Mouse (Mus musculus): Measurements from ENCODE around the gene Pak1. TPM values are rescaled to one million over a fixed set of nuclear protein-coding genes. Genes with fewer than 3 reads are reported as not detected.

Gene Pak1
- total RNA-seq (2017) = 49.3 and 51.2 TPM in 2 replicates

DNA sequence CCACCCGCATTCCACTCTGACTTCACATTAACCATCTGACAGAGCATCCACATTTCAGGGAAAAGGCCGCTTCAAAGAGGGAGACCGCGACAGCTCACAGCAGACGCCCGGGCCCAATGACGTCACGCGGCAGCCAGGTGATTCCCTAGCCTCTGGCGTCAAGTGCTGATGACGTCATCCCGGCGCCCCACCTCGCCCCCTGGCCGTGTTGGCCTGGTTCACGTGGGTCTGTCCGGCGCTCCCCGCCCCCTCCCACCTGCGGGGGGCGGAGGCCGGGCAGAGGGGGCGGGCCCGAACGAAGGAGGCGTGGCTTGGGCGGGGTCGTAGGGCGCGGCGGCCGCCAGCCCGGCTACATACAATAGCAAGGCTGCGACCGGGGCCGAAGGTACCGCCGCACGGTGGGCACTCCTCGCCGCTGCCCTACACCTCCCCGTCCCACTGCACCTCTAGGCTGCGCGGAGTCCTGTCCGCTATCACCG lies at the start of gene Pak1:
Gene Pak1, plus strand, starts transcription at position 352 of the 479 bp plus-strand sequence.
- ATAC-seq (replicated peaks; ENCODE audit: low read depth, poor library complexity, severe bottlenecking) = peak; percentile 75

DNA sequence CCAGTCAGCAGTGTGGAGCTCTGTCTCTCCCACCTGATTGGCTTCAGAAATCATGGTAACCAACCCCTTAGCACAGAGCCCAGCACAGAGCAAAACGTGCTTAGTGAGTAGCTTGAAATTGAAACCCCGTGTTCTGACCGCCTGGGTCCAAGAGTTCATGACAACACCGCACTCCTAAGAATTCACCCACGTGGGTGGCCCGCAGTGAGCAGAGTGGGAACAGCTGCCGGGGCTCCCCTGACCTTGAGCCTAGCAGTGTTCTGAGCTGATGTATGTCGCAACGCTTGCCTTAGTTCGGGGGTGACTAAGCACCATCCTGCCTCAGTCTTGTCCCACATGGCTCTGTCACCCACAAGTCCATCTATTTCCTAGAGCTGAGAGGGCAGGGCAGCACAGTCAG lies 47.4 kb upstream of the Pak1 start:
- ATAC-seq (replicated peaks; ENCODE audit: low read depth, poor library complexity, severe bottlenecking) = peak; percentile 19; the same call in 1 of the 2 replicates

DNA sequence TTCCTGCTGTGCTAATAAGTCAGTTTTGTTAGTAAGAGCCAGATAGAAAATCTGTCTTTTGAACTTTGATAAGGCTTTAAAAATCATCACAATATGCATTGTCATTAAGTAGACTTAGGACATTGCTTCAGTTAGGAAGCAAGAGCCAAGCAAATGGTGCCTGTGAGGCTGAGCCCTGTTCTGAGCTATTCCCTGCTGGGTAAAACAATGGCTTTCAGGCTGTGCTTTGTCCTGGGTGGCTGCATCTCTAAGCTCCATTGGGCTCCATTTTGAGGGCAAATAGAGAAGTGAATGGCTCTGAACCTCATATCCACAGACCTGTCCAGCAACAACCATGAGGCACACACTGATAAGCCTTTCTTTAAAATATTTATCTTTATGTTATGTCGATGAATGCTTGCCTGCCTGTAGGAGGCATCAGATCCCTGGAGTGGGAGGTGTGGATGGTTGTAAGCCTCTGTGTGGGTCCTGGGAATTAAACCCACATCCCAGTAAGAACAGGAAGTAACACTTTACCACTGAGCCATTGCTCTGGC lies 46.5 kb upstream of the Pak1 start:
- ATAC-seq (replicated peaks; ENCODE audit: low read depth, poor library complexity, severe bottlenecking) = peak; percentile 12; the same call in 1 of the 2 replicates

DNA sequence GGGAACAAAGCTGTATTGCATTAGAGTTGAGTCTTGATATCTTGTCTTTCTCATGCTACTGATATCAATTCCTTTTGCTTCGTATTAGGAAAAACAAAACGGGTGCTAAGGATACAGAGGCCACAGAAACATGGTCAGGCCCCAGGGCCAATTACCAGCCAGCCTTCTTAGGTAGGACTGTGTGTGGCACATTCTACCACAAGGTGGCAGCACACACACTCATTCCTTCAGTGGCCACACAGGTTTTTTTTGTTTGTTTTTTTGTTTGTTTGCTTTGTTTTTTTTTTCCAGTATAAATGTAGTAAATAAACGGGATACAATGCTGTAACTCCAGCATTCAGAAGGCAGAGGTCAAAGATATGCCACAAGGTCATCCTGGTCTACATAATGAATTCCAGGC lies 43.0 kb upstream of the Pak1 start:
- no peak for ATAC-seq (replicated peaks; ENCODE audit: low read depth, poor library complexity, severe bottlenecking)

DNA sequence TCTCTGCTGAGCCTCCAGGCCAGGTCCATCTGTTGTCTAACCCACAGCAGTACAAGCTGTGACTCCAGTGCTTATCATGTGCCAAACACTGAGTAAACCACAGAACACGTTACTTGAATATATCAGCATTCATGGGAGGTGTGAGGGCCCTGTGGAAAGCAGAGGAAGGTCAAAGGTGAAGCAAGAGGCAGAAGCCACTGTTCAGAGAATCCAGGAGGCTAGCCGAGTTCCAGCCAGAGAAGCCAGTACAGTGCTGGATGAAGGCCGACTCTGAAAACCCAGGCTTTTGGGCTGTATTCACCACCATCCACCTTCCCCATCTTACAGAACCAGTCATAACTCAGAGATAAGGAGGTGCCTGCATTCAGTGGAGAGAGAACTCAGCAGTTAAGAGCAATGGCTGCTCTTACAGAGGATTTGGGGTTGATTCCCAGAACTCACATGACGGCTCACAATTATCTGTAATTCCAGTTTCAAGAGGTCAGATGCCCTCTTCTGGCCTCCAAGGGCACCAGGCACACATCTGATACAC lies 41.1 kb upstream of the Pak1 start:
- ATAC-seq (replicated peaks; ENCODE audit: low read depth, poor library complexity, severe bottlenecking) = peak; percentile 19; the same call in 1 of the 2 replicates

DNA sequence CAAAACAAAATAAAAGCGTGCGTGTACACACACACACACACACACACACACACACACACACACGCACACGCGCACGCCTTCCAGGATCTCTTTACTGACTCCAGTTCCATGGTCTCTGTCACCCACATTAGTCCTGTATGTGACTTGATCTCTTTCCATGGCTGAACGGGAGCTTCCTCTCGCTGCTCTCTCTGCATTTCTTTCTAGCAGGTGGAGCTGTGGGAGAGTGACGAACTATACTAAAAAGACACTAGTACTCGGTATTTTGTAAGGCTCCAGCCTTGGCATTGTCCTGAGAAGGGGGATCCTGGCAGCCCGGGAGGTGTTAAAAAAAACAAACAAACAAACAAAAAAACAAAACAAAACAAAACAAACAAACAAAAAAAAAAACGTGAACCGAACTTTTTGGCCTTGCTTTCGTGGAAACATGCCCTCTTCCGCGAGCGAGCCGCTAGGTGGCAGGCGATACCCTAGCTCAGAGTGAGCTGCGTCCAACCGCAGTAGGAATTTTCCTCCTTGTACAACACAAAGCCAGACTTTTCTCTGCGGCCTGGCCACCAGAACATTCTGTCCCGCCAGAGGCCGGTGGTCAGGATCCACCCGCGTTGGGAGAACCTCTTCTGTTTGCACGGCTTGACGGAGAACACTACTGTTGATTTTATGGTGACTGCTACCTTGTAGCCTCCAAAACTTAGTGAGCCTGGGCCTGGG lies 40.4 kb upstream of the Pak1 start:
- peak; percentile 61 for ATAC-seq (replicated peaks; ENCODE audit: low read depth, poor library complexity, severe bottlenecking)

DNA sequence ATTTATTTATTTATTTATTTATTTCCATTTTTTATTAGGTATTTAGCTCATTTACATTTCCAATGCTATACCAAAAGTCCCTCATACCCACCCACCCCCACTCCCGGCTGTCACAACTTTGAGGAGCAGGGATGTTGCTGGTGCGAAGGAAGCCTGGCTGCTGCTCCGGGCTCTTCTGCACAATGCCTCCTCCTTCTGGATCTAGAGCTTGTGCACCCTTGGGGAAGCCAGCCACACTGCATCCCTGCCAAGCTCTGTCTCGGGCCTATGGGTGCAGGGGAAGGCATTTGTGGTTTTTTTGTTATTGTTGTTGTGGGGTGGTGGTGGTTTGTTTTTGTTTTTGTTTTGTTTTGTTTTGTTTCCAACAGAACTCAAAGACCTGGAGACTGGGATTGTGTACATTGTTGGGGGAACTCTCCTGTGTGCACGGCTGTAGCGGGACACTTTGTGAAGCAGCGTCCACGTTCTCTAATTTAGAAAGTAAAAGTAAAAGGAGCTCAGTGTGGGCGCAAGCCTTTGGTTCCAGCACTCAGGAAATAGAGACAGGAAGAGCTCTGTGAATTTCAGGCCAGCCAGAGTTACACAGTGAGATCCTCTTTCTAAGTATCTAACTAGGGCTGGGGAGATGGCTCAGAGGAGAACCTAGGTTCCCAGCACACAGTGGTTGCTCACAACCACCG lies 39.7 kb upstream of the Pak1 start:
- ATAC-seq (replicated peaks; ENCODE audit: low read depth, poor library complexity, severe bottlenecking) = peak; percentile 62

DNA sequence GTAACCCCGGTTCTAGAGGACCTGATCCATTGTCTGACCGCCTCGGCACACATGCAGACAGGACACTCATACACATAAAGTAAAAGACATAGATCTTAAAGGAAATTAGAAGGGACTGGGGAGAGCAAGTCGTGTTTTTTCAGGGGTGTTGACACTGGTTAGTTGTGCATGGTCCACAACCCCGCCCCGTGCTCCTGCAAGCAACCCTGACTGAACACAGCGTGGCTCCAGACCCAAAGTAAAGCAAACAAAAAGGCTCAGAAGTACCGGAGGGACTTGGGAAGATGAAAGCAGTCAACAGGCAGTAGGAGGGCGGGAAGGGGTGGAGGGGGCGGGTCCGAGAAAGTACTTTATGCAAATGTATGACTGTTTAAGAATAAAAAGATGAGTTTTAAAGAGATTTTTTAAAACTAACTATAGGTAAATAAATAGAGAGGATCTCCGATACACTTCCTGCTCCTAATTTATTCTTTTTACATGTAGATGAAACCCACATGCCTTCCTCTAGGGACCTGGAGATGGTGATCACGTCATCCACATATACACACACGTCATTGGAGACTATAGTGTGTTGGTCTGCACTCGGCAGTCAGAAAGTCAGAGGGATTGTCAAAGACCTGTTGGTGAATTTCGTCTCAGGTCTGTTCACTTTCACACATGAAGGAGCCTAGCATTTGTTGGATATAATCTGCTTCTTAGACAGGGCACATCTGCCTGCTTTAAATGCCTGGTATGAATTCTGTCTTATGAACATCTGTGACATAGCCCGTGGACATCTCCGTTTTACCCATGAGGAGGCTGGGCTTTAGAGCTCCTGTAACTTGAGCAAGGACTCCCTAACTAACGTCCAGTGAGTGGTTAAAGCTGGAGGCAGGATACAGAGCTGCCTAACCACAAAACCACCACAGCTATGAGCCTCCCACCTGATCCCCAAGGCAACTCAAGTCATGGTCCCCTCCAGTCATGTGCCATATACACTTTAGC lies 38.8 kb upstream of the Pak1 start:
- ATAC-seq (replicated peaks; ENCODE audit: low read depth, poor library complexity, severe bottlenecking) = peak; percentile 33

DNA sequence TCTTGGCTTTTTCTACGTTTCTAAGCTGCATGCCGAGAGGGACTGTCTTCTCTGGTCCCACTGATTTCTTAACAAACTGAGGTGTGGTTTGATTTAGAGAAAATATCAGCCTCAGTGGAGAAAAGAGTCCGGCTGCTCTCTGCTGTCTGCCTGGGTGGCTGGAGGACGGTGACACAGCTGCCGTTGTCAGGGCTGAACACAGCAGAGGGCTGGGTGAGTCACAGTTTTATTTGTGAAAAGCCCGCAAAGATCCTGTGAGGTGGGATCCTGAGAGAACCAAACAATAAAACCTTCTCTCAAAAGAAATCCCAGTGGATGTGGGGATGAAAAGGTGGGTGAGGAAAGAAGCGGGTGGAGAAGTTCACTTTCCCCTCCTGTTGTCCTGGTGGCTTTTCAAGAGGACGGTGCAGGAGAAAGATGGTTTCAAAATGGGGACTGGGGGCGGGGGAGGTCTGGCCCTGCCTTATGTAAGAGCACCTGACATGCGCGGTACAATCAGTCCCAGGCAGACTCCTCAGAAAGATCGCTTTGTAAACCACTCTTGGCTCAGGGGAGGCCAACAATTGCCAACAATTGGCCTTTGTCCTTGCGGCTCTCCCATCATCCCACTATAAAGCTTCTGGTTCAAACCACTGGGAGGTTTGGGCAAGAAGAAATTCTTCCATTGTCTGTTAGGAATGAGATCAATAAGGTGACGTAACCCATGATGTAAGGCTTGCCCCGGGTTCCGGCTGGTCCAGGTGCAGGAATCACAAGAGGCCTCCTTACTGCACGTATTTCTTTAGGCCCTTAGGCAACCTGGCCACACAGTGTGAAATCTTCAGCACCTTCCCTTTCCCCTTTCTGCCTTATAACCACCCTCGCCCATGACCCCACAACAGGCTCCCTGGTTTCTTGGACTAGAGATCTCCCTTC lies 31.1 kb upstream of the Pak1 start:
- ATAC-seq (replicated peaks; ENCODE audit: low read depth, poor library complexity, severe bottlenecking) = no peak

DNA sequence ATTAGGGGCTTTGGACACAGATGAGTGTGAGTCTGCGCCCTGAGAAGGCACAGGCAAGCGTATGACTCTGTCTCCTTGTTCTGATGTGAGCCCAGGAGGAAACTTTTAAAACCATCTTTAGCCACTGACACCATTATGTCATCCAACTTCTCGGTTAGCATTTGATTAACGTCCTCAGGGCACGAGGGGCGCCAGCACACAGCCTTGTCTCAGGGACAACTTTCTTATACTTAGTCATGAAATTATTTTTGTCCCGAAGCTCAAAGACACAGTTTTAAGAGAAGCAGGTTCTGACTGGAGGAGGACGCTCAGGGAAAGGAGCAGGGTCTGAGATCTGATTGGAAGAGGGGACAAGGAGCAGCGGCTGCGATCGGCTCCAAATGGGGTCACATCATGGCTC lies 23.8 kb upstream of the Pak1 start:
- ATAC-seq (replicated peaks; ENCODE audit: low read depth, poor library complexity, severe bottlenecking) = 0 out of 2 replicates have a peak, but pooled peaks have one; percentile 7

DNA sequence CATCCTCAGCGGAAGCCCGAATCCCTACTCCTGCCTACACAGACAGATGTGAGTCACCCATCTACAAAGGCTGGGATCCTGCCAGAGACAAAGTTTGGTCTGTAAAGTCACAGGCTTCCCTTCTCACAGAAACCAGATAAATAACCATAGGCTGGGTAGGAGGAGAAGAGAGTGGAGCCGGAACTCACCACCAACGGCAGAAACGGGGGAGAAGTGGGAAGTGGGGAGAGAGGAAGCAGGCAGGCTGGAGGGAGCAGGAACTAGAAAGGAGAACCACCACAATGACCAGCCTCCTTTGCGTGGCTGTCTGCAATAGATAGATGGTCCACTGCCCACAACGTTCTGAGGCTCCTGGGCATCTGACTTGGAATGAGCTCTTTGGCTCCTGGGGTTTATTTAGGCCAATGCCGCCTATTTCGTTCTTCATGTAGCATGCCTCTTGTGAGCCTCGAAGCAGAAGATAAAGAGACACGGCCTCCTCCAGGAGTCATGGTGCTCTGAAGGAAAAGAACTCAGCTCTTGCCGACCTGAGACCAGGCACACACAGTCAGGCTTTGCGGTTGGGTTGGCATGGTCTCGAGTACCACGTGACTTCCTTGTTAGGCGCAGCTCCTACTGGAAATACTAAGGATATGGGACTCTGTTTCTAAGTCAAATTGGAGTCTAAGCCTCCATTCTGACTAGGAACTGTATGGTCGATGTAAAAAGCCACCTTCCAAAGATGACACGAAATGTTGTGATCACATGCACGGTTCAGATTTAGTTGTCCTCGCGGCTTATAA lies 23.0 kb upstream of the Pak1 start:
- ATAC-seq (replicated peaks; ENCODE audit: low read depth, poor library complexity, severe bottlenecking) = peak; percentile 95

DNA sequence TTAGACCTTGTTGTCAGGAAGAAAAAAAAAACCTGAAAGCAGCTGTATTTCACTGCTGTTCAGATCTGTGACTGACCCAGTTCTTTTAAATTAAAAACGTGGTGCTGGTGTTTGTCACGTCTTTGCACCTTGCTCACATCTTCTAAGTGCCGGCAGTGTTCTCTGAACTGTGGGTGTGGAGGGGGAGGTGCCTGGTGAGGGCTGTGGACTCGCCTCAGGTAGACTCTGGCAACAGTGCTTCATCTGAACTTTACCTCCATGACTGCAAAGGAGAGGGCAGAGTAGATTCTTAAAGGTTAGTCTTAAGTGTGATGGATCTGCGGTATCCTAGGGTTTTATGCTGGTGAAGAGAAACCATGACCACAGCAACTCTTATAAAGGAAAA lies 22.4 kb upstream of the Pak1 start:
- ATAC-seq (replicated peaks; ENCODE audit: low read depth, poor library complexity, severe bottlenecking) = no peak

DNA sequence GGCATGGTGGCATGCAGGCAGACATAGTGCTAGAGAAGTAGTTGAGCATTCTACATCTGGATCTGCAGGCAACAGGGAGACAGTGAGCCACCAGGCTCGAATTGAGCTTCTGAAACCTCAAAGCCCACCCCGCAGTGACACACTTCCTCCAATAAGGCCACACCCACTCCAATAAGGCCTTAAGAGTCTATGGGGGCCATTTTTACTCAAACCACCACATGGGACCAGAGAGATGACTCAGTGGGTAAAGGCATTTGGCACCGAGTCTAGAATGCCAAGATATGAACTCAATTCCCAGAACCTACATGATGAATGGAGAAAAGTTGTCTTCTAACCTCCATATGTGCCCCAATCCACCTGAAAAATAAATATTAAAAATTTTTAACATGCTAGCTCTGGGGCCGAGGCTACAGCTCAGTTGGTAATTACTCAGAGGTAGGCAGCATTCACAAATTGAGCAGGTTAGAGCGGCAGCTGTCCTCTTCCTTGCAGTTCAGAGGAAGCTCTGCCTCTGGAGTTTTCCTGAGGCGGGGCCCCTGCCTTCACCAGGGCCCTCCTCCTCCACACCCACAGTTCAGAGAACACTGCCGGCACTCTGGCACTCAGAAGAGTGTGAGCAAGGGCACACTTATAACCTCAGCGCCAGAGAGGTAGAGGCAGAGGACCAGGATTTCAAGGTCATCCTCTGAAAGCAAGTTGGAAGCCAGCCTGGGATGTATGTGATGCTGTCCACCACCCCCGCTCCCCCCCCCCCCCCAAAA lies 21.8 kb upstream of the Pak1 start:
- no peak for ATAC-seq (replicated peaks; ENCODE audit: low read depth, poor library complexity, severe bottlenecking)

DNA sequence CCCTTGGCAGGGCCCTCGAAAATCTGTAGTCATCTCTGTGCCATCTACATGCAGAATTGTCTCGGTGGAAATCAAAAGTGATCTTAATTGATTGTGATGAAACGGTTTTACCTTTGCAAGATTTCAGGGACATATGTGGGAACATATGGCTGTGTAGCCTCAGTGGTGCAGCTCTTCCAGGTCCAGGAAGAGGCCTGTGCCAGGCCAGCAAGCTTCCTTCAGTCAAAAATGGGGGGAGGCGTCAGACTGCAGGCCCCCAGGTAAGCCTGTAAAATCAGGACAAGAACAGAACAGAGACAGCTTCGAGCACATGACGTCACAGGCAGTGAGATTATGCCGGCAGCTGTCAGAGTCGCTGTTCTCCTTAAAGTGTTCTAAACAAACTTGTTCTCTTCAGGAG lies 20.5 kb upstream of the Pak1 start:
- no peak for ATAC-seq (replicated peaks; ENCODE audit: low read depth, poor library complexity, severe bottlenecking)

DNA sequence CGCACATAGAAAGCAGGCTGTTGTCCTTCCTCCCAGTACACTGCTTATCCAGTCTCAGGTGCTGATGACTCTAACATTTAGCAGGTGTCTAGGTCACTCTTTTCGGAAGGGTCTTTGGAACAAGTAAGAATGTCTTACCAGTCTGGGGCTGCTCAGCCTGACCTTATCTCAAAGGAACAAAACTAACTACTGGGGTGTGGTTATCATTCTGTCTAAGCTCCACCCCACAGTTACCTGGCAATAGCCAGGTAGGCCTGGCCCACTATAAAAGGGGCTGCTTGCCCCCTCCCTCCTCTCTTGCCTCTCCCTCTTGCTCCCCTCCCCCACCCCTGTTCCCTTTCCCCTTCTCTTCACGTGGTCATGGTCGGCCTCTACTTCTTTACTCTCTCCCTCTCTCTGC lies 19.3 kb upstream of the Pak1 start:
- ATAC-seq (replicated peaks; ENCODE audit: low read depth, poor library complexity, severe bottlenecking) = no peak

DNA sequence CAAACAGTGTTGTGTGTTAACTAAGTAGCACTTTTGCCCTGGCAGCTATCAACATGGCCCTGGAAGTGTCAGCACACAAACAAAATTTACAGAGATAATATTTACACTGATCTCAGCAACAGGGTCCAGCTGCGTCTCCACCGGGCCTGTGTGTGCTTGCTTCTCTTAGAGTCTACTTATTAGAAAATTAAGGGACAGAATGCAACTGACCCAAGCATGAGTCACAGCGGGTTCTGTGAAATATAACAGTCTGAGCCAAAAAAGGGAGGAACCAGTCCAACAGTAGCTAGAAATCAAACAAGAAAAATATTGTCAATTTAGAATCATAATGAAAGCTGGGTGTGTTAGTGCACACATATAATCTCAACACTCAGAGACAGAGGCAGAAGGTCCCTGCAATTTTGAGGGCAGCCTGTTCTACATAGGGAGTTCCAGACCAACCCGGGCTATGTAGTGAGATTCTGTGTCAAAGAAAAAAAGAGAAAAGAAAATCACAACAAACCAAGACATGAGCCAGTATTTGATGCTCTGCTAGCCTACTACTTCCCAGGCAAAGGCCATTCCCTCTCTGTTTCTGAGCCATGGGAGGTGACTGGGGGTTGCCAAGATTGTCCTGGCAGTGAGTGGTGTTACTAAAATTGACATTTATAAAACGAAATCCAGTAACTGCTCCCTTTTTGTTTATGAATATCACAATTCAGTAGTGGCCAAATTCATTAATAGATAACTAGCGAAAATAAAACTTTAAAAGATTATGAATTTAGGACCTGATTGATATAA lies 17.3 kb upstream of the Pak1 start:
- no peak for ATAC-seq (replicated peaks; ENCODE audit: low read depth, poor library complexity, severe bottlenecking)

DNA sequence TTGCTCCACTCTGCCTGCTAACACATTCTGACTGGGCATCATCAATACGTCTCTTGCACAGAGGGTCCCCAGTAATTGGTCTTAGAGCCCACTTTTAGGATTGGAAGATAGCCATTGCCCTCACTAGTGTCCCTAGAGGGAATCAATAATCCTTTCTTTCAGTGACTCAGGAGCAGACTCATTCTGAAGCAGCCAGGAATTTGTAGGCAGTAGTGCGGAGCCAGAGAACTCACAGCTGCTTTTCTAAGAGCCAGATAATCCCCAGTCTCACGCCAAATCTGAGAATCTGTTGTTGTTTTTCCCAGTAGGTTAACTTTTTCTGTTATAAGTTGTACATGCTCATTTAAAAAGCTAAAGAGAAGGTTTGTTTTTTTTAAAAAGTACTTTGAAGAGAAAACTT lies 13.0 kb upstream of the Pak1 start:
- no peak for ATAC-seq (replicated peaks; ENCODE audit: low read depth, poor library complexity, severe bottlenecking)

Measured in common myeloid progenitor, adult 5-6 weeks (primary cell).